Mouse (Mus musculus) myocyte (in vitro differentiated cells): ENCODE results near the gene Hoxd3. TPM values are rescaled to one million over a fixed set of nuclear protein-coding genes. Genes with fewer than 3 reads are reported as not detected.

Source experiments
- H3K27me3 ChIP-seq: one replicate; pipeline ENCODE4 v1.6.1; 2011; ENCODE audit not compliant: control insufficient read depth, insufficient read depth, insufficient read length
- H3K36me3 ChIP-seq: one replicate; pipeline ENCODE4 v1.6.1; 2011; ENCODE audit not compliant: control insufficient read depth, insufficient read depth
- H3K4me2 ChIP-seq: one replicate; pipeline ENCODE4 v1.6.1; 2011; ENCODE audit warnings: low read depth, control low read depth
- H3K4me3 ChIP-seq: one replicate; pipeline ENCODE4 v1.5.1; 2011; ENCODE audit warnings: mild to moderate bottlenecking, control low read depth, moderate library complexity
- H3K79me2 ChIP-seq: one replicate; pipeline ENCODE4 v1.6.1; 2011; ENCODE audit not compliant: control insufficient read depth, insufficient read depth
- H3ac ChIP-seq: one replicate; pipeline ENCODE4 v1.6.1; 2011; ENCODE audit not compliant: control insufficient read depth, insufficient read length
- CEBPB ChIP-seq: IDR thresholded peaks from 2 replicates; pipeline ENCODE4 v1.6.1; 2011; ENCODE audit warnings: mild to moderate bottlenecking, moderate library complexity; ENCODE audit not compliant: poor library complexity, insufficient read depth, severe bottlenecking
- E2F4 ChIP-seq: IDR thresholded peaks from one replicate; pipeline ENCODE4 v1.6.1; 2011; ENCODE audit warnings: mild to moderate bottlenecking, control low read depth, moderate library complexity; ENCODE audit not compliant: insufficient read depth
- MAX ChIP-seq: IDR thresholded peaks from one replicate; pipeline ENCODE4 v1.6.1; 2011; ENCODE audit warnings: low read depth, mild to moderate bottlenecking, control low read depth
- MYOD1 ChIP-seq, 3 experiments: IDR thresholded peaks; one replicate each; pipeline ENCODE4 v1.6.1; 2011; ENCODE audit warnings: control low read depth in 2 of 3, low read depth in 2 of 3, mild to moderate bottlenecking in 2 of 3, moderate library complexity in 1 of 3; ENCODE audit not compliant: insufficient read length in 2 of 3, control insufficient read depth in 1 of 3
- MYOG ChIP-seq, 3 experiments: IDR thresholded peaks; one replicate each; pipeline ENCODE4 v1.6.1; 2011; ENCODE audit warnings: control low read depth in 2 of 3, low read depth in 2 of 3, mild to moderate bottlenecking in 2 of 3; ENCODE audit not compliant: insufficient read length in 2 of 3, control insufficient read depth in 1 of 3, insufficient read depth in 1 of 3
- POLR2A ChIP-seq: IDR thresholded peaks from one replicate; pipeline ENCODE4 v1.6.1; 2011; ENCODE audit warnings: low read depth, mild to moderate bottlenecking, control low read depth, moderate library complexity; ENCODE audit not compliant: insufficient read length
- POLR2AphosphoS2 ChIP-seq: IDR thresholded peaks from one replicate; pipeline ENCODE4 v1.6.1; 2011; ENCODE audit warnings: low read depth, control low read depth; ENCODE audit not compliant: insufficient read length
- REST ChIP-seq: IDR thresholded peaks from one replicate; pipeline ENCODE4 v1.6.1; 2011; ENCODE audit warnings: mild to moderate bottlenecking, control low read depth, moderate library complexity; ENCODE audit not compliant: insufficient read depth, insufficient read length
- SRF ChIP-seq: IDR thresholded peaks from one replicate; pipeline ENCODE4 v1.6.1; 2011; ENCODE audit warnings: low read depth; ENCODE audit not compliant: control insufficient read depth, insufficient read length
- TCF12 ChIP-seq: IDR thresholded peaks from one replicate; pipeline ENCODE4 v1.6.1; 2011; ENCODE audit warnings: mild to moderate bottlenecking, control low read depth; ENCODE audit not compliant: poor library complexity, insufficient read depth, severe bottlenecking
- TCF3 ChIP-seq: IDR thresholded peaks from one replicate; pipeline ENCODE4 v1.6.1; 2011; ENCODE audit warnings: low read depth, control low read depth; ENCODE audit not compliant: insufficient read length
- USF1 ChIP-seq: IDR thresholded peaks from one replicate; pipeline ENCODE4 v1.6.1; 2011; ENCODE audit warnings: low read depth, mild to moderate bottlenecking, control low read depth, moderate library complexity
- polyA plus RNA-seq: library from polyadenylated mRNA; unstranded; fragments of >200 nt; fragmentation: generic; extraction: Trizol; gene quantifications from one replicate; pipeline ENCODE4 v1.2.1, GENCODE M21; 2012; ENCODE audit warnings: missing spikeins

Hoxd3 gene
- polyA plus RNA-seq, 1 experiment: not detected

GRCm38 (mm10) chr2:74685059-74685603 lies 26.6 kb upstream of the Hoxd3 start:
- Histone ChIP-seq H3K36me3 (no peaks in the 10 kb centered on the region), H3ac (no peak overlapping the region), H3K79me2 (no peaks in the 10 kb centered on the region), H3K4me3 (no peak overlapping the region), H3K27me3 (peaks cover 50% of the 10 kb centered on the region), H3K4me2 (no peak overlapping the region)
- no peak for TF ChIP-seq MYOG (IDR thresholded peaks at IDR 0.05; ENCODE audit: control insufficient read depth in 1 of 3, insufficient read depth in 1 of 3, insufficient read length in 2 of 3, low read depth in 2 of 3)
- no peak for TF ChIP-seq TCF3
- TF ChIP-seq POLR2AphosphoS2: no peak
- TF ChIP-seq POLR2A: no peak

DNA sequence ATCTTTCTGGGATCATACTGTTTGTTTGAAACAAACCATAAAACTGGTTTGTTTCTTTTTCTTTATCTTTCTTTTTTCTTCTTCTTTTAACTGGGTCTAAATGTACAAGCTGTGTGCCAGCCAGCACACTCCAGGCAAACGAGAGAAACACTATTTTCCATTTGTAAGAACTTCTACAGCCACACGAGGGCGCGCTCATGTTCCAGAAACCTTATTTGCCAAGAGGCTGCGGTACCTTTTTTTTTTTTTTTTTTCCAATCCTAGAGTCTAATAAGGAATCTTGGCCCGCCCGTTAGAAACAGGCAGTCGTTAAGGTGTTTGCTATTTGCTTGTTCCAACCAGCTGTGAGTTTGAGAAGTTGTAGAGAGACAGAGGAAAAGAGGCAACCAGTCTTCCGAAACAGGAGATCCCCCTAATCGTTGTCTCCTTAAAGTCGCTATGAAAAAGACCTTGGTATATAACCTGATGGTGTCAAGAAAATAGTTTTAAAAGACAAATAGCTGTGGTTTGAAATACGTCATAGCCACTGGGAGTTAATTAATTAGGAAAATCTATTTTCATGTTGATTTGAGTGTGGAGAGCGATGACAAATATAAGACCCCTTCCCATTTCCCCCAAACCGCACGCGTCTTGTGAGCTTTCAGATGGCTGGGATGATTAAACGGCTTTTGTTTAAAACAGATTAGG lies 25.3 kb upstream of the Hoxd3 start:
- Histone ChIP-seq H3K27me3 (peaks cover 46% of the 10 kb centered on the region), H3ac (no peak overlapping the region), H3K4me2 (no peak overlapping the region), H3K79me2 (no peaks in the 10 kb centered on the region), H3K4me3 (no peak overlapping the region), H3K36me3 (no peaks in the 10 kb centered on the region)
- TF ChIP-seq MAX (no peak), TCF12 (no peak), MYOD1 (IDR thresholded peaks at IDR 0.05; ENCODE audit: control insufficient read depth in 1 of 3, insufficient read length in 2 of 3, low read depth in 2 of 3) (no peak), CEBPB (no peak), USF1 (no peak), SRF (no peak), E2F4 (no peak), POLR2A (no peak), POLR2AphosphoS2 (no peak), TCF3 (no peak), MYOG (IDR thresholded peaks at IDR 0.05; ENCODE audit: control insufficient read depth in 1 of 3, insufficient read depth in 1 of 3, insufficient read length in 2 of 3, low read depth in 2 of 3) (no peak)

DNA sequence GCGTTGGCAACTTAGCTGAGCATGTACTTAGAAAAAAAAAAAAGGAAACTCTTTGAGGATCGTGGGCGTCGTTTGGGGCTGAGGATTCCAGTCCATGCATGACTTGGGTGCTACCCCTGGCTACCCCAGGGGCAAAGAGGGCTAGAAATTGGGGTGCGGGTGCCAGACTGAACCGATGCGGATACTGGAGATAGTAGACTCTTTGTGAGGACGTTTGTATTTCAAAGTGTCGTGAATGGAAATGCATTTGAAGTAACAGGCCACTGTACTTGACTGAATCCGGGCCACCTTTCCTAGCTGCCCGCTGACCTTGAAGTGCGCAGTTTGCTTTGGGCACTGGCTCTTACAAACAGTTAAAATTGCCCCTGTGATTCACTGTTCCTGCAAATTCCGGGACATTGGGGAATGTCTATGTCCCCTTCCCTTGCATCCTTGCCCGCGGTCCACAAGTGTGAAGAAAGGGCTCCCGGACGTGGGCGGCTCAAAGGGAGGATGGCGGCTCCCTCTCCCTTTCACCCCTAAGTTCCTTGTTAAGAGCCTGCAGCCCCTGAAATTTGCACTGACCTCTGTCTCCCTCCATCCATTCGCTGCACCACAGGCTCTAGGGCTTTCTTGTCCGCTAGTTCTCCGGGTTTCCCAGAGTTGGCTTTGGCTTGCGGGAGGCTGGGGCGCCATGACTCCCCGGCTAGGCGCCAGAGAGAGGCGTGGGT lies 24.6 kb upstream of the Hoxd3 start:
- H3K79me2 ChIP-seq: no peaks in the 10 kb centered on the region
- no peak overlapping the region for H3K4me2 ChIP-seq
- H3ac ChIP-seq: no peak overlapping the region
- no peaks in the 10 kb centered on the region for H3K36me3 ChIP-seq
- peaks cover 46% of the 10 kb centered on the region for H3K27me3 ChIP-seq
- H3K4me3 ChIP-seq: no peak overlapping the region
- TF ChIP-seq CEBPB: no peak
- no peak for TF ChIP-seq MYOD1 (IDR thresholded peaks at IDR 0.05; ENCODE audit: control insufficient read depth in 1 of 3, insufficient read length in 2 of 3, low read depth in 2 of 3)
- no peak for TF ChIP-seq USF1
- no peak for TF ChIP-seq SRF
- no peak for TF ChIP-seq POLR2AphosphoS2
- no peak for TF ChIP-seq POLR2A
- no peak for TF ChIP-seq MAX
- TF ChIP-seq REST: no peak
- no peak for TF ChIP-seq E2F4
- TF ChIP-seq TCF3: no peak
- TF ChIP-seq TCF12: no peak
- no peak for TF ChIP-seq MYOG (IDR thresholded peaks at IDR 0.05; ENCODE audit: control insufficient read depth in 1 of 3, insufficient read depth in 1 of 3, insufficient read length in 2 of 3, low read depth in 2 of 3)

DNA sequence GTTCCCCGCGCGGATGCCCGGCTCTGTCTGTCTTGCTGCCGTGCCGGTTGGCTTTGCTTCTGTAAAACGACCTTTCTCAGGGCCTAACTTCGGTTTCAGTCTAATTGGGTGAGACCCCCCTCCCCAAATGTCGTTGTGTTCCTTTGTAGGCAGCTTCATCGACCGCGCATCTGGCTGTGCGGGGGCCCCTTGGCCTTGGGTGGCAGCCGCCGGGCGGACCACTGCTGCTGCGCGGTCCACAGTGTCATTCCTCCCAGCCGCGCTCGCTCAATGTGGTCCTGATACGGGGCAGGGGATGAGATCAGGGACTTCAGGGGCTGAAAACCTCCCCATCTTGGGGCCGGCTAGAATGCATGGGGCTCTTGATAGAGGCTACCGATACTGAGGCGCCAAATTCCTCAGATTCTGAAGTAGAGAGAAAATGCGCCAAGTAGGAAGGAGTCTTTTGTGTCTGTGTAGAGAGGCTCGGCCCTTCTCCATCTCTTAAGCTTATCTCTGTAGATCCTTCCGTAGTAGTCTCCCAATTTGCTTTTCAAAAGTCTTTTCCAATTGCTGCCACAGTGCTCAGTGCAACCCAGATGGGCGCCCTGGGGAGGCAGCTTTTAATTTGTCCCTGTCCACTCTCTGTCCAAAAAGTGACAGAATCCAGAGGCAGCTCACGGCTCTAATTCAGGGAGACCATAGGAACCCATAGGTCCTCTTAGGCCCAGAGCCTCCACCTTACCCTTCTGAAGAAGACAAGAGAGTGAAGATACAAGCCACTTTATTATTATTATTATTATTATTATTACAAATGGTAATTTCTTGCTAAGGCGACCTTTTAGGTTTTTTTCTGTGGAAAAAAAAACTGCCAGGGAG lies 23.8 kb upstream of the Hoxd3 start:
- Histone ChIP-seq H3K27me3 (peaks cover 48% of the 10 kb centered on the region), H3K79me2 (no peaks in the 10 kb centered on the region), H3ac (no peak overlapping the region), H3K36me3 (no peaks in the 10 kb centered on the region), H3K4me3 (no peak overlapping the region), H3K4me2 (no peak overlapping the region)
- TF ChIP-seq TCF3 (no peak), POLR2AphosphoS2 (no peak), MYOD1 (IDR thresholded peaks at IDR 0.05; ENCODE audit: control insufficient read depth in 1 of 3, insufficient read length in 2 of 3, low read depth in 2 of 3) (no peak), MYOG (IDR thresholded peaks at IDR 0.05; ENCODE audit: control insufficient read depth in 1 of 3, insufficient read depth in 1 of 3, insufficient read length in 2 of 3, low read depth in 2 of 3) (no peak), POLR2A (no peak), SRF (no peak), REST (no peak), E2F4 (no peak), CEBPB (no peak), MAX (no peak), TCF12 (no peak), USF1 (no peak)
